Mouse (Mus musculus): ENCODE results near the gene 2010300C02Rik. TPM values are rescaled to one million over a fixed set of nuclear protein-coding genes. Genes with fewer than 3 reads are reported as not detected.

The 2010300C02Rik gene
- total RNA-seq (2023): 0.17 to 0.42 TPM in 2 of 4 replicates, not detected in the others

GRCm38 (mm10) chr1:37719761-37720640, at the start of gene 2010300C02Rik:
TSS of gene 2010300C02Rik (minus strand) at chr1:37720085.

Other genes with a start within 250 kb of the 2010300C02Rik start
- gene Mgat4a, start 179.1 kb downstream of the 2010300C02Rik start, total RNA-seq (2023): 63.0 to 75.9 TPM (median 68.1 TPM) in 4 replicates
- gene Tsga10, start 146.3 kb upstream of the 2010300C02Rik start, total RNA-seq (2023): 7.3 to 9.2 TPM (median 7.9 TPM) in 4 replicates
- 1.0 to 4.1 TPM (median 2.0 TPM) in 4 replicates for gene Lipt1, start 151.7 kb upstream of the 2010300C02Rik start, total RNA-seq (2023)
- 18.7 to 21.8 TPM (median 19.9 TPM) in 4 replicates for gene Mitd1, start 170.3 kb upstream of the 2010300C02Rik start, total RNA-seq (2023)
- gene Mrpl30, start 170.4 kb upstream of the 2010300C02Rik start, total RNA-seq (2023): 100 to 119 TPM (median 115 TPM) in 4 replicates
- not detected in 4 replicates for gene Lyg2, start 196.4 kb upstream of the 2010300C02Rik start, total RNA-seq (2023)
- gene Lyg1, start 237.7 kb upstream of the 2010300C02Rik start, total RNA-seq (2023): not detected in 4 replicates

Data from B cell, adult 62 days (primary cell).